Mouse (Mus musculus): ENCODE measurements around the gene Gstp3.
"Not testable (repeated sequence)": the region's sequence is repeated elsewhere in the genome, so short reads cannot be mapped to it uniquely, and the experiment has no call there.

DNA sequence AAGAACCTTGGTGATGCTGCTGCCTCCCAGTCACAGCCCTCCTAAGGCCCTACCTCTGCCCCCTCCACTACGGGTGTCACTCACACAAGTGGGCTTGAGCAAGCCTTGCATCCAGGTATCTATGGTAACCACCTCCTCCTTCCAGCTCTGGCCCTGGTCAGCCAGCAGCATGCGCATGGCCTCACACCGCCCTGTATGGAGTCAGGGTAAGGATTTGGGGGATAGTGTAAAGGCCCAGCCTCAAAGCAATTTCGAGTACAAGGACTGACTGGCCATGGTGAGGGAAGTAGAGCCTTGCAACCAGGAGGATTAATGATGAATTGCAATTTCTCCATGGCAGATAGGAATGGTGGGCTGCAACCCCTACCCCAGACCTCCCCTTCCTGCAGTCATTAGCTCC lies 17.9 kb downstream of the Gstp3 start:
- TF ChIP-seq POLR2A (IDR thresholded peaks at IDR 0.05; ENCODE audit: insufficient read depth, low read depth, low read length); CTCF (IDR thresholded peaks at IDR 0.05): not testable (repeated sequence)

Measured in heart, adult 2 months (tissue).